Mouse (Mus musculus) small intestine, adult 2 months (tissue): ENCODE measurements around the gene Abcf1.

Source experiments
- CTCF ChIP-seq: fragments of 200-500 bp; IDR thresholded peaks from 2 replicates; pipeline ENCODE4 v1.5.1; 2012; ENCODE audit warnings: low read depth, mild to moderate bottlenecking, control low read depth, inconsistent platforms, low read length, moderate library complexity, mixed read lengths; ENCODE audit not compliant: insufficient replicate concordance, insufficient read length; ENCODE audit errors: extremely low read depth
- POLR2A ChIP-seq: fragments of 200-500 bp; IDR thresholded peaks from 2 replicates; pipeline ENCODE4 v1.6.1; 2012; ENCODE audit warnings: low read depth, mild to moderate bottlenecking, control low read depth, inconsistent platforms, low read length, moderate library complexity

DNA sequence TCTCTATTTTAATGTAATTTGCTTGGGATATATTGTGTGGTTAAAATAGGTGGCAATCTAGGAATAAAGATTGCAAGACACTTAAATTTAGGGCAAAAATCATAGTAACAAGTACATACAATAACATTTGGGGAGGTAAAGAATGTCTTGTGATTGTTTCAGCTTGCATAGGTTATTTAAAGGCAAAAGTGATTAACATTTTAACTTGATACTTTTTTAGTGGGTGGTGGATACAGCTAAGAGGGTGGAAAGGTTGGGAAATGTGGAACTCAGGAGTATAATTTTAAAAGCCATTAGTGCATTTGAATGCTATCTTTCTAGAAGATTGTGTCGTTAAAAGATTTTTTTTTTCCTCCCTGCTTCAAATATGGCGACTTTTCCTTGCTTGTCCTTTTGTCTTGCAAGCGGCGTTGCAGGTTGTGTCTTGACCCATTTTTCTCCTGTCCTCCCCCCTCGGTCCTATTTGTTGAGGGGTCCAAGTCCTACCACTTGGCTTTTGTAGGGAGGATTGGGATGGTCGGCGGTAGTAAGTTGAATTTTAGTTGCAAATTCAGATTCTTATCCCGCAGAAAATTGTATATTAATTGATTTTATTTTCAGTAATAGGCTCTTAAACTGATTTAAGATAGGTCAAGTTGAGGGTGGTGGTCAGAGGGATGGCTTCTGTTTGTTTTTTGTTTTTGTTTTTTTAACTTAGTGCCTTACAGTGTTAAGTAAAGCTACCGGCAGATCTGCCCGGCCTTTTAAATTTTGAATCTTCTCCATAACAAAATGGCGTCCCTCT is 51.1 kb downstream of the Abcf1 start:
- TF ChIP-seq POLR2A (no peak), CTCF (no peak)
